Comparison of ENCODE assay signal across 9 mouse cellular contexts in genomic region chr4:142856626-142857025, GRCm38 (mm10).
DNase-seq lines count a peak whose midpoint lies in the region; ATAC-seq lines count a peak whose summit lies in the region.
"Had no signal": no experiment of that assay in that cellular context is flagged by ENCODE, and none has a peak within 500 bp of the region (broad histone marks: within the 10 kb centered on the region; RNA-seq: fewer than 3 reads in every experiment).

No protein-coding gene starts in this region.

- H3K4me2 ChIP-seq in heart, embryonic 11.5 days = no peak overlapping the region

- no peaks in the 10 kb centered on the region; the same call in 1 of the 2 replicates for H3K9me3 ChIP-seq in heart, embryonic 11.5 days (replicated peaks; ENCODE audit: control insufficient read depth, low read length)

- H3K27ac ChIP-seq in heart, embryonic 11.5 days (ENCODE audit: low read depth, low read length) = no peak overlapping the region

- H3K27me3 ChIP-seq in heart, embryonic 11.5 days (ENCODE audit: control insufficient read depth, insufficient read depth, low read length) = no peaks in the 10 kb centered on the region
- H3K27me3 ChIP-seq: CH12.LX had no signal

- no peak overlapping the region for H3K4me3 ChIP-seq in heart, embryonic 11.5 days (ENCODE audit: low read depth, low read length)

- ATAC-seq in heart, embryonic 11.5 days (replicated peaks; ENCODE audit: insufficient number of reproducible peaks, low FRiP score, low TSS enrichment) = no peak

- no peaks in the 10 kb centered on the region for H3K36me3 ChIP-seq in heart, embryonic 11.5 days (ENCODE audit: control insufficient read depth, insufficient read depth, low read length)

- intact Hi-C loops in heart, postnatal 10 days (cut with DNase I) = no loop called here

- peak; percentile 68 to 69 for DNase-seq in heart, adult 18-20 months
- DNase-seq in Muller cell, postnatal 12 days (ENCODE audit: inconsistent ontology term) = peak; percentile 84
- peak; percentile 93 for DNase-seq in cerebellum, adult 18-20 months
- DNase-seq in heart, postnatal 10 days = peak; percentile 86 to 87
- peak; percentile 57 for DNase-seq in ovary, adult 18-20 months (ENCODE audit: low spot score)
- DNase-seq in thymus, postnatal 25 days = no peak
- DNase-seq in spleen, adult 12 weeks (ENCODE audit: low spot score) = no peak

- H3K4me1 ChIP-seq in heart, embryonic 11.5 days (ENCODE audit: control insufficient read depth, insufficient read depth, low read length) = no peaks in the 10 kb centered on the region

- H3K9ac ChIP-seq in heart, embryonic 11.5 days (ENCODE audit: low read depth, low read length) = no peak overlapping the region

- WGBS in heart, embryonic 11.5 days (ENCODE audit: insufficient replicate concordance) = 57% methylated on average over 6 of the region's 6 CpGs

Comparison
In these comparisons a context has a peak if more than half of its experiments do, and no peak if none do; other contexts are left out.
1. DNase-seq: peak in heart, adult 18-20 months (2 of 2), Muller cell, postnatal 12 days (single experiment), cerebellum, adult 18-20 months (2 of 2), heart, postnatal 10 days (2 of 2) and ovary, adult 18-20 months (single experiment); none in thymus, postnatal 25 days (single experiment) and spleen, adult 12 weeks (single experiment).